Mouse (Mus musculus): Measurements from ENCODE around the gene Gm20594.

Gm20594 gene

GRCm38 (mm10) chr6:79817616-79818015 lies at the start of gene Gm20594:
TSS of gene Gm20594 (plus strand) at chr6:79817916.
- no peak for DNase-seq (ENCODE audit: low spot score)

- DNase-seq (ENCODE audit: low spot score), result no peak
Observed at GRCm38 (mm10) chr6:79818114-79818513, 398 bp downstream of the Gm20594 start.

- no peak for DNase-seq (ENCODE audit: low spot score)
Observed at GRCm38 (mm10) chr6:79833845-79834244, 16.1 kb downstream of the Gm20594 start.

GRCm38 (mm10) chr6:79846829-79847228 lies 29.1 kb downstream of the Gm20594 start:
- no peak for DNase-seq (ENCODE audit: low spot score)

Data from urinary bladder, postnatal 10 days (tissue).